Mouse (Mus musculus): ENCODE results near the gene Slc43a1. TPM values are rescaled to one million over a fixed set of nuclear protein-coding genes. Genes with fewer than 3 reads are reported as not detected.
A peak's percentile ranks its signal among the peaks of the same experiment; 100 is the strongest.

Gene Slc43a1
- total RNA-seq, 2 experiments from 2014 or later = 0.46 to 1.3 TPM

GRCm38 (mm10) chr2:84827283-84827920 is 11.2 kb upstream of the Slc43a1 start:
- intact Hi-C loops (cut with DNase I) = no loop called here

GRCm38 (mm10) chr2:84831666-84832391 is 6.8 kb upstream of the Slc43a1 start:
- DNase-seq = peak; percentile 83
- intact Hi-C loops (cut with DNase I) = loop anchor here (5.0 to 10.0 kb wide), 2 partner anchors 55 to 203 kb away; partner anchors contain the start of genes P2rx3, Rtn4rl2 and Ssrp1

More at GRCm38 (mm10) chr2:84827283-84827920, 11.2 kb upstream of the Slc43a1 start:
- peak; percentile 12 for DNase-seq

- intact Hi-C loops (cut with DNase I) = loop anchor here (10.0 kb wide), 1 partner anchor 198 kb away; the partner anchor contains the start of genes P2rx3 and Ssrp1
- no peak for DNase-seq
Measured at GRCm38 (mm10) chr2:84837107-84837506, 1.5 kb upstream of the Slc43a1 start.

- intact Hi-C loops (cut with DNase I) = loop anchor here (10.0 kb wide), 1 partner anchor 197 kb away; the partner anchor contains the start of genes P2rx3 and Ssrp1
- no peak for DNase-seq
Measured at GRCm38 (mm10) chr2:84837817-84838592, 645 bp upstream of the Slc43a1 start.

- no peak for DNase-seq
- intact Hi-C loops (cut with DNase I) = loop anchor here (10.0 kb wide), 1 partner anchor 196 kb away; the partner anchor contains the start of genes P2rx3 and Ssrp1
Measured at GRCm38 (mm10) chr2:84838993-84839980, 637 bp downstream of the Slc43a1 start.

GRCm38 (mm10) chr2:84840016-84840747 is 1.5 kb downstream of the Slc43a1 start:
- peak; percentile 67 for DNase-seq
- intact Hi-C loops (cut with DNase I) = no loop called here

GRCm38 (mm10) chr2:84840748-84841563 is 2.3 kb downstream of the Slc43a1 start:
- DNase-seq = no peak
- intact Hi-C loops (cut with DNase I) = no loop called here

GRCm38 (mm10) chr2:84841905-84842304 is 3.3 kb downstream of the Slc43a1 start:
- DNase-seq = no peak
- intact Hi-C loops (cut with DNase I) = no loop called here

GRCm38 (mm10) chr2:84843654-84844053 is 5.0 kb downstream of the Slc43a1 start:
- intact Hi-C loops (cut with DNase I) = no loop called here
- no peak for DNase-seq

GRCm38 (mm10) chr2:84845226-84845625 is 6.6 kb downstream of the Slc43a1 start:
- intact Hi-C loops (cut with DNase I) = no loop called here

GRCm38 (mm10) chr2:84850407-84851129 is 11.9 kb downstream of the Slc43a1 start:
- intact Hi-C loops (cut with DNase I) = no loop called here
- DNase-seq = no peak

More at GRCm38 (mm10) chr2:84845226-84845625, 6.6 kb downstream of the Slc43a1 start:
- no peak for DNase-seq

- intact Hi-C loops (cut with DNase I) = no loop called here
- no peak for DNase-seq
Measured at GRCm38 (mm10) chr2:84851130-84852040, 12.7 kb downstream of the Slc43a1 start.

GRCm38 (mm10) chr2:84855732-84856131 is 17.1 kb downstream of the Slc43a1 start:
- DNase-seq = peak; percentile 53

GRCm38 (mm10) chr2:84858551-84858950 is 19.9 kb downstream of the Slc43a1 start:
- DNase-seq = no peak
- intact Hi-C loops (cut with DNase I) = no loop called here

More at GRCm38 (mm10) chr2:84855732-84856131, 17.1 kb downstream of the Slc43a1 start:
- intact Hi-C loops (cut with DNase I) = no loop called here

- no peak for DNase-seq
- intact Hi-C loops (cut with DNase I) = no loop called here
Measured at GRCm38 (mm10) chr2:84859991-84860780, 21.5 kb downstream of the Slc43a1 start.

GRCm38 (mm10) chr2:84861430-84861829 is 22.8 kb downstream of the Slc43a1 start:
- DNase-seq = no peak
- intact Hi-C loops (cut with DNase I) = no loop called here

Data from left cerebral cortex, postnatal 4 days (tissue).